Mouse (Mus musculus): ENCODE results near the gene Mast4. TPM values are rescaled to one million over a fixed set of nuclear protein-coding genes. Genes with fewer than 3 reads are reported as not detected.

Gene Mast4
- polyA plus RNA-seq, 1 experiment, result 10.8 TPM

- Histone ChIP-seq H3K36me3 (ENCODE audit: control insufficient read depth, insufficient read depth) (no peaks in the 10 kb centered on the region), H3K79me2 (ENCODE audit: control insufficient read depth, insufficient read depth) (no peaks in the 10 kb centered on the region), H3K27me3 (ENCODE audit: control insufficient read depth, insufficient read depth, insufficient read length) (no peaks in the 10 kb centered on the region), H3K4me3 (ENCODE audit: insufficient read depth, poor library complexity, severe bottlenecking) (no peak overlapping the region), H3K79me3 (ENCODE audit: low read depth) (no peaks in the 10 kb centered on the region), H3ac (ENCODE audit: control insufficient read depth, insufficient read length, low read depth) (no peak overlapping the region)
- TF ChIP-seq MAX (IDR thresholded peaks at IDR 0.05) (no peak), CTCF (IDR thresholded peaks at IDR 0.05; ENCODE audit: control insufficient read depth, insufficient read depth, insufficient read length) (no peak), CEBPB (IDR thresholded peaks at IDR 0.05; ENCODE audit: low read depth) (no peak), FOSL1 (IDR thresholded peaks at IDR 0.05; ENCODE audit: insufficient read depth, low read length, poor library complexity, severe bottlenecking) (no peak), MYOG (IDR thresholded peaks at IDR 0.05; ENCODE audit: control insufficient read depth, extremely low read depth, insufficient read length) (no peak), USF1 (IDR thresholded peaks at IDR 0.05; ENCODE audit: low read depth) (no peak), MYOD1 (IDR thresholded peaks at IDR 0.05; ENCODE audit: control insufficient read depth, insufficient read length, low read depth) (no peak)
Measured at GRCm38 (mm10) chr13:103248102-103249054, 85.9 kb downstream of the Mast4 start.

GRCm38 (mm10) chr13:103246973-103247718 lies 87.2 kb downstream of the Mast4 start:
- H3K79me2 ChIP-seq (ENCODE audit: control insufficient read depth, insufficient read depth), result no peaks in the 10 kb centered on the region
- H3K36me3 ChIP-seq (ENCODE audit: control insufficient read depth, insufficient read depth), result no peaks in the 10 kb centered on the region
- H3K27me3 ChIP-seq (ENCODE audit: control insufficient read depth, insufficient read depth, insufficient read length), result no peaks in the 10 kb centered on the region
- no peak overlapping the region for H3ac ChIP-seq (ENCODE audit: control insufficient read depth, insufficient read length, low read depth)
- no peak overlapping the region for H3K4me3 ChIP-seq (ENCODE audit: insufficient read depth, poor library complexity, severe bottlenecking)
- TF ChIP-seq MYOG (IDR thresholded peaks at IDR 0.05; ENCODE audit: control insufficient read depth, extremely low read depth, insufficient read length), result no peak
- TF ChIP-seq MAX (IDR thresholded peaks at IDR 0.05), result no peak
- no peak for TF ChIP-seq CTCF (IDR thresholded peaks at IDR 0.05; ENCODE audit: control insufficient read depth, insufficient read depth, insufficient read length)
- TF ChIP-seq MYOD1 (IDR thresholded peaks at IDR 0.05; ENCODE audit: control insufficient read depth, insufficient read length, low read depth), result peak; percentile 86
- H3K79me3 ChIP-seq (ENCODE audit: low read depth), result no peaks in the 10 kb centered on the region

- no peak for TF ChIP-seq CEBPB (IDR thresholded peaks at IDR 0.05; ENCODE audit: low read depth)
- TF ChIP-seq MAX (IDR thresholded peaks at IDR 0.05), result no peak
- no peak for TF ChIP-seq MYOD1 (IDR thresholded peaks at IDR 0.05; ENCODE audit: control insufficient read depth, insufficient read length, low read depth)
- TF ChIP-seq FOSL1 (IDR thresholded peaks at IDR 0.05; ENCODE audit: insufficient read depth, low read length, poor library complexity, severe bottlenecking), result no peak
- TF ChIP-seq CTCF (IDR thresholded peaks at IDR 0.05; ENCODE audit: control insufficient read depth, insufficient read depth, insufficient read length), result no peak
- no peak for TF ChIP-seq USF1 (IDR thresholded peaks at IDR 0.05; ENCODE audit: low read depth)
- no peak for TF ChIP-seq MYOG (IDR thresholded peaks at IDR 0.05; ENCODE audit: control insufficient read depth, extremely low read depth, insufficient read length)
- Histone ChIP-seq H3K36me3 (ENCODE audit: control insufficient read depth, insufficient read depth) (no peaks in the 10 kb centered on the region), H3K27me3 (ENCODE audit: control insufficient read depth, insufficient read depth, insufficient read length) (no peaks in the 10 kb centered on the region), H3ac (ENCODE audit: control insufficient read depth, insufficient read length, low read depth) (no peak overlapping the region), H3K79me2 (ENCODE audit: control insufficient read depth, insufficient read depth) (no peaks in the 10 kb centered on the region), H3K4me3 (ENCODE audit: insufficient read depth, poor library complexity, severe bottlenecking) (no peak overlapping the region), H3K79me3 (ENCODE audit: low read depth) (no peaks in the 10 kb centered on the region)
Measured at GRCm38 (mm10) chr13:103245431-103245830, 88.9 kb downstream of the Mast4 start.

- H3K4me3 ChIP-seq (ENCODE audit: insufficient read depth, poor library complexity, severe bottlenecking), result no peak overlapping the region
- H3K27me3 ChIP-seq (ENCODE audit: control insufficient read depth, insufficient read depth, insufficient read length), result no peaks in the 10 kb centered on the region
- no peak for TF ChIP-seq MYOG (IDR thresholded peaks at IDR 0.05; ENCODE audit: control insufficient read depth, extremely low read depth, insufficient read length)
- TF ChIP-seq USF1 (IDR thresholded peaks at IDR 0.05; ENCODE audit: low read depth), result peak; percentile 43
- no peak overlapping the region for H3ac ChIP-seq (ENCODE audit: control insufficient read depth, insufficient read length, low read depth)
- H3K79me3 ChIP-seq (ENCODE audit: low read depth), result no peaks in the 10 kb centered on the region
- H3K36me3 ChIP-seq (ENCODE audit: control insufficient read depth, insufficient read depth), result no peaks in the 10 kb centered on the region
- H3K79me2 ChIP-seq (ENCODE audit: control insufficient read depth, insufficient read depth), result no peaks in the 10 kb centered on the region
Measured at GRCm38 (mm10) chr13:103244053-103244452, 90.2 kb downstream of the Mast4 start.

GRCm38 (mm10) chr13:103241092-103241491 lies 93.2 kb downstream of the Mast4 start:
- H3K4me3 ChIP-seq (ENCODE audit: insufficient read depth, poor library complexity, severe bottlenecking), result no peak overlapping the region
- no peak overlapping the region for H3ac ChIP-seq (ENCODE audit: control insufficient read depth, insufficient read length, low read depth)
- no peaks in the 10 kb centered on the region for H3K79me2 ChIP-seq (ENCODE audit: control insufficient read depth, insufficient read depth)
- H3K27me3 ChIP-seq (ENCODE audit: control insufficient read depth, insufficient read depth, insufficient read length), result no peaks in the 10 kb centered on the region
- no peaks in the 10 kb centered on the region for H3K79me3 ChIP-seq (ENCODE audit: low read depth)
- TF ChIP-seq USF1 (IDR thresholded peaks at IDR 0.05; ENCODE audit: low read depth), result no peak
- TF ChIP-seq MYOG (IDR thresholded peaks at IDR 0.05; ENCODE audit: control insufficient read depth, extremely low read depth, insufficient read length), result no peak
- no peak for TF ChIP-seq FOSL1 (IDR thresholded peaks at IDR 0.05; ENCODE audit: insufficient read depth, low read length, poor library complexity, severe bottlenecking)
- TF ChIP-seq CEBPB (IDR thresholded peaks at IDR 0.05; ENCODE audit: low read depth), result no peak
- TF ChIP-seq MYOD1 (IDR thresholded peaks at IDR 0.05; ENCODE audit: control insufficient read depth, insufficient read length, low read depth), result no peak
- no peaks in the 10 kb centered on the region for H3K36me3 ChIP-seq (ENCODE audit: control insufficient read depth, insufficient read depth)

All from C2C12 (cell line).